8 mouse cellular contexts compared by ENCODE assay signal in the genomic region with DNA sequence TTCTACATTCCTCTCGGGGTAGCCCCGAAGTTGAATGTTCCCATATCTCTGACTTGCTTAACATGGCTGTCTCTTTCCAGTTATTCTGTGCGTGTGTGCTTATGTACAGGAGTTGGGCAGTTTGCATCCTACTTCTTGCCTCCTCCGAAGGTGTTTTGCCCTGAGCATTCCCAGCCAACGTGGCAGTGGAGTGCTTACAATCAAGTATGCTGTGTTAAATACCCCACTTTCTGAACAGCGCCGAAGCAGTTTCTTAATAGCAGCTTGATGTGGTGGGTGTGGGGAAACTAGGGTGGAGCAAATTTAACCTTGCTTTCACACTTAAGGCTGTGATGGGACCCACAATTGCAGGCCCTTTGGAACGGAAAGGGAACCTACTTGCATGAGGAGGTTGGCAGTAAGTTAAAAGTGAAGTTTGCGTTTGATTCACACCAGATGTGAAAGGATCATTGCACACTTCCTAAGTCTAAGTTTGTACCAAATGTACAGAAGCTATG. TPM values are rescaled to one million over a fixed set of nuclear protein-coding genes. Genes with fewer than 3 reads are reported as not detected.
DNase-seq lines count a peak whose midpoint lies in the region; ATAC-seq lines count a peak whose summit lies in the region.

No protein-coding gene starts in this region.

- H3K27me3 ChIP-seq in kidney, embryonic 16.5 days (ENCODE audit: insufficient read depth, low read length), result no peaks in the 10 kb centered on the region
- H3K27me3 ChIP-seq in intestine, embryonic 15.5 days (replicated peaks), result no peaks in the 10 kb centered on the region

- H3K36me3 ChIP-seq in kidney, embryonic 16.5 days (ENCODE audit: insufficient read depth, low read length), result no peaks in the 10 kb centered on the region
- no peaks in the 10 kb centered on the region for H3K36me3 ChIP-seq in intestine, embryonic 15.5 days

- no peak for DNase-seq in kidney, adult 18-20 months
- no peak for DNase-seq in layer of hippocampus, adult 9-10 months (ENCODE audit: low spot score)
- DNase-seq in cerebellum, adult 9-11 months, result no peak

- H3K9ac ChIP-seq in kidney, embryonic 16.5 days (replicated peaks; ENCODE audit: low read length), result peak overlapping the region; percentile 86
- peak overlapping the region; percentile 82 for H3K9ac ChIP-seq in intestine, embryonic 15.5 days

- H3K4me1 ChIP-seq in kidney, embryonic 16.5 days (ENCODE audit: insufficient read depth, low read length), result peaks cover 35% of the 10 kb centered on the region
- H3K4me1 ChIP-seq in brown adipose tissue, adult 24 weeks (ENCODE audit: control insufficient read depth, insufficient read depth, insufficient read length, low read length), result peaks cover 14% of the 10 kb centered on the region; the same call in 1 of the 2 replicates
- H3K4me1 ChIP-seq in intestine, embryonic 15.5 days (replicated peaks), result peaks cover 19% of the 10 kb centered on the region

- no peak overlapping the region for H3K27ac ChIP-seq in kidney, embryonic 16.5 days (ENCODE audit: low read length)
- H3K27ac ChIP-seq in brown adipose tissue, adult 24 weeks (replicated peaks; ENCODE audit: low read depth, low read length), result 0 out of 2 replicates have a peak overlapping the region, but pooled peaks have one; percentile 10
- no peak overlapping the region for H3K27ac ChIP-seq in intestine, embryonic 15.5 days

- H3K4me3 ChIP-seq in kidney, embryonic 16.5 days (ENCODE audit: low read length), result peak overlapping the region; percentile 93
- H3K4me3 ChIP-seq in brown adipose tissue, adult 24 weeks (ENCODE audit: insufficient read depth, low read depth, low read length), result peak overlapping the region; percentile 90
- H3K4me3 ChIP-seq in intestine, embryonic 15.5 days (replicated peaks), result peak overlapping the region; percentile 99

- H3K4me2 ChIP-seq in kidney, embryonic 16.5 days (replicated peaks; ENCODE audit: low read depth, low read length), result peak overlapping the region; percentile 81
- peak overlapping the region; percentile 85 for H3K4me2 ChIP-seq in intestine, embryonic 15.5 days (replicated peaks)

- 12% methylated on average over 9 of the region's 9 CpGs for WGBS in kidney, embryonic 16.5 days
- 15% methylated on average over 9 of the region's 9 CpGs for WGBS in intestine, embryonic 15.5 days

- no peak for ATAC-seq in kidney, embryonic 16.5 days (ENCODE audit: low FRiP score, low TSS enrichment)
- no peak for ATAC-seq in intestine, embryonic 15.5 days
- 0 out of 2 replicates have a peak, but pooled peaks have one; percentile 3 for ATAC-seq in monocyte, adult 5-6 weeks (replicated peaks; ENCODE audit: insufficient number of reproducible peaks, low FRiP score, low TSS enrichment, poor library complexity, severe bottlenecking)
- no peak for ATAC-seq in activated CD4-positive, CD25-positive, alpha-beta regulatory T cell, adult 4 months

- H3K9me3 ChIP-seq in kidney, embryonic 16.5 days (ENCODE audit: low read length), result no peaks in the 10 kb centered on the region
- H3K9me3 ChIP-seq in intestine, embryonic 15.5 days, result no peaks in the 10 kb centered on the region

RNA-seq across cellular contexts. Expression of a gene that starts 1.1 kb away (rescaled TPM):
- polyA plus RNA-seq in kidney, embryonic 16.5 days (2015; fragmentation: Nextera tagmentation; extraction: Ambion mirVana), result 9.9 and 10.1 TPM in 2 replicates
- polyA plus RNA-seq in brown adipose tissue, adult 24 weeks (2012; ENCODE audit: insufficient read depth, insufficient read length, missing spikeins), result 11.0 and 14.8 TPM in 2 replicates
- 9.6 and 10.7 TPM in 2 replicates for polyA plus RNA-seq in intestine, embryonic 15.5 days (2015; fragmentation: Nextera tagmentation; extraction: Ambion mirVana)
- total RNA-seq in monocyte, adult 5-6 weeks (2017), result 18.7 to 46.1 TPM (median 31.6 TPM) in 3 replicates
- polyA plus RNA-seq in activated CD4-positive, CD25-positive, alpha-beta regulatory T cell, adult 4 months (2017; shearing (Covaris generic)), result 10 to 100 TPM; 17.4 to 21.9 TPM

RNA-seq across cellular contexts. Expression of a gene that starts 27.8 kb away (rescaled TPM):
- polyA plus RNA-seq in kidney, embryonic 16.5 days (2015; fragmentation: Nextera tagmentation; extraction: Ambion mirVana), result 85.0 and 92.3 TPM in 2 replicates
- 21.0 and 25.9 TPM in 2 replicates for polyA plus RNA-seq in brown adipose tissue, adult 24 weeks (2012; ENCODE audit: insufficient read depth, insufficient read length, missing spikeins)
- polyA plus RNA-seq in intestine, embryonic 15.5 days (2015; fragmentation: Nextera tagmentation; extraction: Ambion mirVana), result 67.3 and 68.7 TPM in 2 replicates
- total RNA-seq in monocyte, adult 5-6 weeks (2017), result 72.7 to 88.8 TPM (median 87.7 TPM) in 3 replicates
- polyA plus RNA-seq in activated CD4-positive, CD25-positive, alpha-beta regulatory T cell, adult 4 months (2017; shearing (Covaris generic)), result 10 to 100 TPM; 40.8 to 49.2 TPM

RNA-seq across cellular contexts. Expression of a gene that starts 46.6 kb away (rescaled TPM):
- 99.2 and 102 TPM in 2 replicates for polyA plus RNA-seq in kidney, embryonic 16.5 days (2015; fragmentation: Nextera tagmentation; extraction: Ambion mirVana)
- polyA plus RNA-seq in brown adipose tissue, adult 24 weeks (2012; ENCODE audit: insufficient read depth, insufficient read length, missing spikeins), result 36.4 and 42.8 TPM in 2 replicates
- 103 and 108 TPM in 2 replicates for polyA plus RNA-seq in intestine, embryonic 15.5 days (2015; fragmentation: Nextera tagmentation; extraction: Ambion mirVana)
- total RNA-seq in monocyte, adult 5-6 weeks (2017), result 42.2 to 79.4 TPM (median 58.1 TPM) in 3 replicates
- polyA plus RNA-seq in activated CD4-positive, CD25-positive, alpha-beta regulatory T cell, adult 4 months (2017; shearing (Covaris generic)), result 10 to 100 TPM; 64.4 to 70.1 TPM
